Mouse (Mus musculus) forebrain, embryonic 15.5 days (tissue): ENCODE data around the gene Slc2a5. TPM values are rescaled to one million over a fixed set of nuclear protein-coding genes. Genes with fewer than 3 reads are reported as not detected.

Source experiments
- ATAC-seq: fragments of 200-750 bp; cut with Nextera tagmentation; replicated peaks from 2 replicates; pipeline ENCODE4 v1.8.0; 2017; ENCODE audit warnings: mild to moderate bottlenecking, moderate TSS enrichment, moderate library complexity
- H3K27ac ChIP-seq: fragments of 300-500 bp; sonication (generic); replicated peaks from 2 replicates; pipeline ENCODE4 v1.5.1; 2015; ENCODE audit warnings: mild to moderate bottlenecking, inconsistent platforms
- H3K27me3 ChIP-seq: fragments of 300-500 bp; sonication (generic); 2 replicates; pipeline ENCODE4 v1.6.1; 2015; ENCODE audit warnings: inconsistent platforms
- H3K36me3 ChIP-seq: fragments of 300-500 bp; sonication (generic); 2 replicates; pipeline ENCODE4 v1.6.1; 2015; ENCODE audit warnings: mild to moderate bottlenecking, inconsistent platforms
- H3K4me1 ChIP-seq: fragments of 300-500 bp; sonication (generic); 2 replicates; pipeline ENCODE4 v1.6.1; 2015; ENCODE audit warnings: inconsistent platforms
- H3K4me2 ChIP-seq: fragments of 300-500 bp; sonication (generic); replicated peaks from 2 replicates; pipeline ENCODE4 v1.6.1; 2015; ENCODE audit warnings: mild to moderate bottlenecking, inconsistent platforms
- H3K4me3 ChIP-seq: fragments of 300-500 bp; sonication (generic); 2 replicates; pipeline ENCODE4 v1.5.1; 2015; ENCODE audit warnings: mild to moderate bottlenecking, inconsistent platforms
- H3K9ac ChIP-seq: fragments of 300-500 bp; sonication (generic); replicated peaks from 2 replicates; pipeline ENCODE4 v1.6.1; 2015; ENCODE audit warnings: mild to moderate bottlenecking, inconsistent platforms
- H3K9me3 ChIP-seq: fragments of 300-500 bp; sonication (generic); 2 replicates; pipeline ENCODE4 v1.6.1; 2016; ENCODE audit warnings: inconsistent platforms
- WGBS: fragments of 180-500 bp; shearing (Covaris S2); methylation state at CpG from one replicate; pipeline ENCODE4 v1.1.7; 2015; ENCODE audit warnings: mixed read lengths; 5-methylcytosine and 5-hydroxymethylcytosine counted together
- polyA plus RNA-seq: library from polyadenylated mRNA; unstranded; fragments of >200 nt; fragmentation: Nextera tagmentation; extraction: Ambion mirVana; gene quantifications from 2 replicates; pipeline ENCODE4 v1.2.1, GENCODE M21; 2015

Slc2a5 gene
- polyA plus RNA-seq, 1 experiment from 2014 or later, result 2.4 TPM

- Histone ChIP-seq H3K4me3 (no peak overlapping the region), H3K27ac (no peak overlapping the region), H3K9ac (no peak overlapping the region), H3K27me3 (no peaks in the 10 kb centered on the region), H3K36me3 (no peaks in the 10 kb centered on the region), H3K4me1 (no peaks in the 10 kb centered on the region), H3K9me3 (no peaks in the 10 kb centered on the region), H3K4me2 (no peak overlapping the region)
- no peak for ATAC-seq
- WGBS, result 94% methylated on average over 4 of the region's 4 CpGs
Measured at GRCm38 (mm10) chr4:150155731-150156130, 36.6 kb downstream of the Slc2a5 start.

DNA sequence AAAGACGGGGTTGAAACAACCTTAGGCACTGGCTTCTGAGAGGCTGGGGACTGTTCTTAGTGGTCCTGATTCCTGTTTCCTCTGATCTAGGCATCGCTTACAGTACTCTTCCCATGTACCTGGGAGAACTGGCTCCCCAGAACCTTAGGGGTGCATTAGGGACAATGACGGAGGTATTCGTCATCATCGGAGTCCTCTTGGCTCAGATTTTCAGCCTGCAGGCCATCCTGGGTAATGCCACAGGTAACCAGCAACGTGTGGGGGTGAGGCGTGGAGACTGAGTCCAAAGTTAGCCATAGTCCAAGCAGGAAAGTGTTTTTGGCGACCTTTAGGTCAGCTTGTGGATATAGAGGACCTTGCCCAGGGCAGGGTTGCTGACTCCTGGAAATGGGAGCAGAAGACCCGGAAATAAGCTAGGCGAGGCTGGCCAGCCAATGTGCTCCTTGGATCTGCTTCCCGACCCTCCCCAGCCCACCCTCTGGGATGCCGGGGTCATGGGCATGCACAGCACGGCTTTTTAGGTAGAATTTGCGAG, 38.3 kb downstream of the Slc2a5 start:
- Histone ChIP-seq H3K9me3 (no peaks in the 10 kb centered on the region), H3K27ac (no peak overlapping the region), H3K4me3 (no peak overlapping the region), H3K9ac (no peak overlapping the region), H3K4me1 (no peaks in the 10 kb centered on the region), H3K4me2 (no peak overlapping the region), H3K27me3 (no peaks in the 10 kb centered on the region), H3K36me3 (no peaks in the 10 kb centered on the region)
- no peak for ATAC-seq
- 76% methylated on average over 14 of the region's 14 CpGs for WGBS

DNA sequence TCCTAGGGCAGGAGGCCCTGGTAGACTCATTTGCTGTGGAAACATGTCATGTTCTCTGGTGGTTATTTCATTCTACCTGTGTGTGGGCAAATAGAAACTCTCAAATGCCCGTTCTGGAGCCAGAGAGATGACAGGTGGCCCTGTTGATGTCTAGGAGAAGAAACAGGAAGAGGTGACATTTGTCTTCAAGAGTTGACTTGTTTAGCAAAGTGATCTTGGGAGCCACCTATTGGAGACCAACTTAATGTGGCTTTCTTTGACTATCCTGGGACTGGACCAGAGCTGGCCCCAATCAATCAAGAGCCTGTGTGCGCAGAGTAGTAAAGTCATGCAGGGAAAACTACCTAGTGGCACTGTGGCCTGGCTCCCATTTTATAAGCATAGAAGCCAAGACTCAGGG, 40.4 kb downstream of the Slc2a5 start:
- Histone ChIP-seq H3K9ac (no peak overlapping the region), H3K27me3 (no peaks in the 10 kb centered on the region), H3K27ac (no peak overlapping the region), H3K9me3 (no peaks in the 10 kb centered on the region), H3K36me3 (no peaks in the 10 kb centered on the region), H3K4me2 (no peak overlapping the region), H3K4me3 (no peak overlapping the region), H3K4me1 (no peaks in the 10 kb centered on the region)
- 87% methylated on average over 2 of the region's 2 CpGs for WGBS
- no peak for ATAC-seq

DNA sequence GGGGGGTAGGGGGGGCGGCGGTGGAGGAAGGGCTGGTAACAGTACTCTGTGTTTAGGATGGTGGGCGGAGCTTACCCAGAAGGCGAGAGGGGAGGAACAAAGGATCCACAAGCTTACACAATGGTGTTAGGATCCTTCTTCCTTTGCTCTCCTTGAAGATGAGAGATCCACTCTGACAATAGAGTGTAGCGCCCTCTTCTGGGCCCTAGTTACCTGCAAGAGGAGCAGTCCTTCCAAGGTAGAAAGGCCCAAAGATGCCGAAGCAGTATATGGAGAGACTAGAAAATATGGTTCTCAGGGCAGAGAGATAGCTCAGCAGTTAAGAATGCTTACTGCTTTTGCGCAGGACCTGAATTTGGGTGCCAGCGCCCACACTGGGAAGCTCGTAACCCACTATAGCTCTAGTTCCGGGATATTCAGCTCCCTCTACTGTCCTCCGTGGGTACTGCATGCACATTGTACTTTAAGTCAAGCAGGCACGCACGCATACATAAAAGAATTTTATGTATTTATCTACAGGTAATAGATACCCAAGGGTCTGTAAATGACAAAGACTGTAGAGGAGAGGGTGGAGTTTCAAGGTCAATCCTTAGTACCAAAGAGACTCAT, 43.6 kb downstream of the Slc2a5 start:
- Histone ChIP-seq H3K27me3 (no peaks in the 10 kb centered on the region), H3K4me1 (no peaks in the 10 kb centered on the region), H3K36me3 (no peaks in the 10 kb centered on the region), H3K4me3 (no peak overlapping the region), H3K4me2 (no peak overlapping the region), H3K9ac (no peak overlapping the region), H3K27ac (no peak overlapping the region), H3K9me3 (no peaks in the 10 kb centered on the region)
- ATAC-seq, result no peak
- 70% methylated on average over 13 of the region's 13 CpGs for WGBS

DNA sequence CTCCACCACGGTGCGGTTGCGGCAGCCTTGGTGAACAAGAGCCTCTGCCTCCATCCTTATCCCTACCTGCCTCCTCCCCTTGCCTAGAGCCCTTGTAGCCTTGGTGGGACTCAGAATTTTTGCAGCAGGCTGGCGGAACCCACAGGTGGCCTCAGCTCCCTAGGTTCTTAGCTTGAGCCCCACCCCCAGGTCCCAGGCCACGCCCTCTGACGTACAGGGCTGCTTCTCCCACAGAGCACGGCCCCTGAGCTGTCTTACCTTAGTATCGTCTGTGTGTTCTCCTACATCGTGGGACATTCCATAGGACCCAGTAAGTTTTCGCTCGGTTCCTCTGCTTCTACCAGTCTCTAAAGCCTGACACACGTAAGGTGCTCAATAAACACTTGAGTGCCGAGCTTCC, 45.8 kb downstream of the Slc2a5 start:
- H3K36me3 ChIP-seq, result no peaks in the 10 kb centered on the region
- no peak overlapping the region for H3K4me2 ChIP-seq
- no peak overlapping the region for H3K4me3 ChIP-seq
- no peak for ATAC-seq
- no peaks in the 10 kb centered on the region for H3K4me1 ChIP-seq
- H3K9me3 ChIP-seq, result no peaks in the 10 kb centered on the region
- 38% methylated on average over 13 of the region's 13 CpGs for WGBS
- no peak overlapping the region for H3K9ac ChIP-seq
- no peaks in the 10 kb centered on the region for H3K27me3 ChIP-seq
- no peak overlapping the region for H3K27ac ChIP-seq

- Histone ChIP-seq H3K27me3 (no peaks in the 10 kb centered on the region), H3K4me1 (no peaks in the 10 kb centered on the region), H3K36me3 (no peaks in the 10 kb centered on the region), H3K4me3 (no peak overlapping the region), H3K9me3 (no peaks in the 10 kb centered on the region), H3K4me2 (no peak overlapping the region), H3K9ac (no peak overlapping the region), H3K27ac (no peak overlapping the region)
- 68% methylated on average over 10 of the region's 10 CpGs for WGBS
- no peak for ATAC-seq
Measured at GRCm38 (mm10) chr4:150168406-150168805, 49.3 kb downstream of the Slc2a5 start.

DNA sequence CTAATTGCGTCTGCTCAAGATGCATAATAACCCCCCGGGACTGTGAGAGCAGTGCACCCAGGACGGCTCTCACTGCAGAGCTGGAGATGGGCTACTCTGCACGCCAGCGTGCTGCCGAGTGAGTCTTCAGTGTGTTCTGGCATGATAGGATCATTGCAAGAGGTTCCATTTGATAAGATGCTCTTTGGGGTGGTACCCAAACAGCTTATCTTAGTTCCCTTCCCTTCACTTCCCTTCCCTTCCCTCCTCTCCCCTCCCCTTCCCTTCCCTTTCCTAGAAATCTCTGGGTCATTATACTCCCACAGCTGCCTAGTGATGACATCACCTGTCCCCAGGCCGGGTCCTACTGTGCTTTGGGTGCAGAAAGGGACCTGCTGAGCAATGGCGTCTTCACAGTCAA, 53.0 kb downstream of the Slc2a5 start:
- no peak for ATAC-seq
- no peaks in the 10 kb centered on the region for H3K4me1 ChIP-seq
- WGBS, result 79% methylated on average over 8 of the region's 8 CpGs

DNA sequence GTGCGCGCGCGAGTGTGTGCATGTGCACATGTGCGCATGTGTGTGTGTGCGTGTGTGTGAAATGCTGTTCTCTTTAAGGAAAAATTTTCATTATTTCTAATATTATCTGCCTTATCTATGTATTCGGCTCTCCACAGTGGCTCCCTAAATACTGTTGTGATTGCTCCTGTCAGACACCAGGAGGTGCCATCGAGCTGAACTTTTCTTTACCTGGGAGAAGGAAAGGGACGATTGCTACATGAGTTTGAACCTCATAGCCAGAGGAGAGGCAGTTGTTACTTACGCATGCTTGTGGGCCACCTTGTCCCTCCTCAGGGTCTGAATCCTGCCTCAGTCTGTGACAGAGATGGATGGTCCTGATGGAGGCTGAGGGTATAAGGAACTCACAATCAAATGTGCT, 54.2 kb downstream of the Slc2a5 start:
- Histone ChIP-seq H3K36me3 (no peaks in the 10 kb centered on the region), H3K9ac (no peak overlapping the region), H3K9me3 (no peaks in the 10 kb centered on the region), H3K4me2 (no peak overlapping the region), H3K27ac (no peak overlapping the region), H3K4me1 (no peaks in the 10 kb centered on the region), H3K4me3 (no peak overlapping the region), H3K27me3 (no peaks in the 10 kb centered on the region)
- ATAC-seq, result no peak
- WGBS, result 59% methylated on average over 10 of the region's 10 CpGs

More for the DNA sequence above, 53.0 kb downstream of the Slc2a5 start:
- Histone ChIP-seq H3K27me3 (no peaks in the 10 kb centered on the region), H3K9ac (no peak overlapping the region), H3K27ac (no peak overlapping the region), H3K9me3 (no peaks in the 10 kb centered on the region), H3K4me2 (no peak overlapping the region), H3K4me3 (no peak overlapping the region), H3K36me3 (no peaks in the 10 kb centered on the region)

DNA sequence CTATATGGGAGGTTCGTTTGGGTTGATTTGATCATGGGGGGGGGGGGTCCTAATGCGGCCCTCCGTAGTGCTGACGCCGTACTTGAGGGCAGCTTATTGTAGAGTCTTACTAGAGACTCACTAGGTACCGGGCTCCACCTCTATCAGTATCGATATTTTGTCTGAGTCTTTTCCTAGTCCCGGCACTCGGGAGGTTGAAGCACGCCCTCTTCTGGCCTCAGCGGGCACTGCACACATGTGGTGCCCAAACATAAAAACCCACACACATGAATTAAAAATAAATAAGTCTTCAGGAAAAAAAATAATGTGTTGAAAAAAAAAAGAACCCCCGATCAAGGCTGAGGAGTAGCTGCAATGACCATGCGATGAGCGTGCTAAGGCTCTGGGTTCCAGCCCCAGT, 54.9 kb downstream of the Slc2a5 start:
- 92% methylated on average over 14 of the region's 14 CpGs for WGBS

GRCm38 (mm10) chr4:150176535-150176934, 57.5 kb downstream of the Slc2a5 start:
- H3K4me2 ChIP-seq, result no peak overlapping the region
- WGBS, result 6% methylated on average over 7 of the region's 7 CpGs

More for the DNA sequence above, 54.9 kb downstream of the Slc2a5 start:
- H3K27me3 ChIP-seq, result no peaks in the 10 kb centered on the region
- no peak overlapping the region for H3K4me2 ChIP-seq
- H3K9me3 ChIP-seq, result no peaks in the 10 kb centered on the region
- no peak overlapping the region for H3K27ac ChIP-seq
- no peak overlapping the region for H3K4me3 ChIP-seq
- no peaks in the 10 kb centered on the region for H3K36me3 ChIP-seq
- no peaks in the 10 kb centered on the region for H3K4me1 ChIP-seq
- H3K9ac ChIP-seq, result no peak overlapping the region
- no peak for ATAC-seq

DNA sequence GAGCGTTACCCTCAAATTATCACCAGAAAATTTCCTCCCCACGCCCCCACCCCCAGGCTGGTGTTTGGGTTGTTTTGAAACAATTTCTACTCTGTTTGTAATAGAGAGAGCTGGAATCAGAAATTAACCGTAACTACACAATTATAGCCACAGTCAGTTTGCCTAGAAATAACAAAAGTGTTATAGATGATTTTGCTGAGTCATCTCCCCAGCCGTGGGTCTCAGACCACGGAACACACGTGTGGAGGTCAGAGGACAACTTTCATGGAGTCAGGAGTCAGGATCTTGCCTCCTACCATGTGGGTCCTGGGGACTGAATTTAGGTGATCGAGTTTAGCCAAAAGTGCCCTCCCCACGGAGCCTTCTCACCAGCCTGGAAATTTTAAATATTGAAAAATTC, 58.0 kb downstream of the Slc2a5 start:
- Histone ChIP-seq H3K36me3 (no peaks in the 10 kb centered on the region), H3K27ac (no peak overlapping the region), H3K9me3 (no peaks in the 10 kb centered on the region), H3K4me1 (no peaks in the 10 kb centered on the region), H3K4me2 (no peak overlapping the region), H3K4me3 (no peak overlapping the region), H3K9ac (no peak overlapping the region), H3K27me3 (no peaks in the 10 kb centered on the region)
- ATAC-seq, result no peak
- WGBS, result 80% methylated on average over 8 of the region's 8 CpGs

More at GRCm38 (mm10) chr4:150176535-150176934, 57.5 kb downstream of the Slc2a5 start:
- no peak overlapping the region for H3K4me3 ChIP-seq
- H3K27ac ChIP-seq, result no peak overlapping the region
- no peak for ATAC-seq
- H3K9me3 ChIP-seq, result no peaks in the 10 kb centered on the region
- H3K27me3 ChIP-seq, result no peaks in the 10 kb centered on the region
- no peaks in the 10 kb centered on the region for H3K4me1 ChIP-seq
- H3K9ac ChIP-seq, result no peak overlapping the region
- H3K36me3 ChIP-seq, result no peaks in the 10 kb centered on the region

- no peak overlapping the region for H3K27ac ChIP-seq
- no peak overlapping the region for H3K4me3 ChIP-seq
- no peaks in the 10 kb centered on the region for H3K36me3 ChIP-seq
- no peak for ATAC-seq
- H3K4me2 ChIP-seq, result no peak overlapping the region
- WGBS, result 63% methylated on average over 4 of the region's 4 CpGs
- no peaks in the 10 kb centered on the region for H3K27me3 ChIP-seq
- no peaks in the 10 kb centered on the region for H3K4me1 ChIP-seq
- no peaks in the 10 kb centered on the region for H3K9me3 ChIP-seq
- H3K9ac ChIP-seq, result no peak overlapping the region
Measured at GRCm38 (mm10) chr4:150178131-150178530, 59.0 kb downstream of the Slc2a5 start.

GRCm38 (mm10) chr4:150181304-150181703, 62.2 kb downstream of the Slc2a5 start:
- no peak overlapping the region for H3K4me2 ChIP-seq
- WGBS, result 87% methylated on average over 7 of the region's 7 CpGs

More at GRCm38 (mm10) chr4:150181304-150181703, 62.2 kb downstream of the Slc2a5 start:
- Histone ChIP-seq H3K4me3 (no peak overlapping the region), H3K9me3 (no peaks in the 10 kb centered on the region), H3K27me3 (no peaks in the 10 kb centered on the region), H3K36me3 (no peaks in the 10 kb centered on the region), H3K27ac (no peak overlapping the region), H3K9ac (no peak overlapping the region), H3K4me1 (no peaks in the 10 kb centered on the region)
- ATAC-seq, result no peak
